Mouse (Mus musculus) megakaryocyte, adult 5-6 weeks (primary cell): Measurements from ENCODE around the gene Wdr3. TPM values are rescaled to one million over a fixed set of nuclear protein-coding genes. Genes with fewer than 3 reads are reported as not detected.

ENCODE experiments used
- total RNA-seq, 2 experiments: library from RNA; stranded (forward) in 1 of 2; stranded (reverse) in 1 of 2; fragments of 153-499, 151-499 nt in 1 of 2; fragments of 221-1000, 200-1000 nt in 1 of 2; gene quantifications; 2 replicates each; pipeline versions ENCODE4 v1.2.3 to v1.2.4; 2015 to 2017

Gene Wdr3
- total RNA-seq, 2 experiments from 2014 or later, result 45.8 to 95.3 TPM

Other genes with a start within 250 kb of the Wdr3 start
- 65.2 and 65.8 TPM in 2 replicates for gene Gdap2, start within 50 bp of the Wdr3 start, total RNA-seq (2015)
- gene Gdap2, start within 50 bp of the Wdr3 start, total RNA-seq (2017), result 55.4 and 56.4 TPM in 2 replicates